In genomic region chr4:70160525-70161224, GRCm38 (mm10) we compare ENCODE assay signal across 25 mouse cellular contexts.
"Had no signal": no experiment of that assay in that cellular context is flagged by ENCODE, and none has a peak within 500 bp of the region (broad histone marks: within the 10 kb centered on the region; RNA-seq: fewer than 3 reads in every experiment).

No protein-coding gene starts in this region.

- H3K36me3 ChIP-seq: heart, embryonic 13.5 days; heart, embryonic 15.5 days; hindbrain, embryonic 10.5 days; hindbrain, embryonic 12.5 days; intestine, embryonic 15.5 days; limb, embryonic 10.5 days; limb, embryonic 12.5 days had no signal

- H3K27ac ChIP-seq: gastrocnemius, adult 2 months; heart, embryonic 13.5 days; heart, embryonic 15.5 days; hindbrain, embryonic 10.5 days; hindbrain, embryonic 12.5 days; hindbrain, embryonic 14.5 days; intestine, embryonic 15.5 days; layer of hippocampus, adult 2 months; left cerebral cortex, adult 2 months; limb, embryonic 10.5 days; limb, embryonic 12.5 days had no signal

- H3K27me3 ChIP-seq: heart, embryonic 13.5 days; heart, embryonic 15.5 days; hindbrain, embryonic 12.5 days; intestine, embryonic 15.5 days; limb, embryonic 12.5 days had no signal

- H3K4me2 ChIP-seq: heart, embryonic 11.5 days; heart, embryonic 13.5 days; heart, embryonic 15.5 days; hindbrain, embryonic 12.5 days; hindbrain, embryonic 14.5 days; intestine, embryonic 15.5 days; limb, embryonic 12.5 days had no signal

- ATAC-seq: forebrain, embryonic 16.5 days; hindbrain, embryonic 16.5 days; inflammation-experienced regulatory T-cells, adult 6 months; intestine, embryonic 15.5 days; intestine, postnatal 0 days had no signal

- H3K4me3 ChIP-seq: gastrocnemius, adult 2 months; heart, embryonic 13.5 days; heart, embryonic 15.5 days; hindbrain, embryonic 10.5 days; hindbrain, embryonic 12.5 days; intestine, embryonic 15.5 days; layer of hippocampus, adult 2 months; left cerebral cortex, adult 2 months; limb, embryonic 10.5 days; limb, embryonic 12.5 days had no signal

- H3K4me1 ChIP-seq: heart, embryonic 13.5 days; heart, embryonic 15.5 days; hindbrain, embryonic 10.5 days; hindbrain, embryonic 12.5 days; intestine, embryonic 15.5 days; limb, embryonic 10.5 days; limb, embryonic 12.5 days had no signal

- H3K9me3 ChIP-seq: heart, embryonic 13.5 days; heart, embryonic 15.5 days; hindbrain, embryonic 10.5 days; hindbrain, embryonic 12.5 days; intestine, embryonic 15.5 days; limb, embryonic 10.5 days; limb, embryonic 12.5 days had no signal

- DNase-seq: gastrocnemius, adult 2 months; gastrocnemius, postnatal 10 days; gastrocnemius, postnatal 25 days; heart, adult 18-20 months; heart, postnatal 4 days; kidney, adult 18-20 months; kidney, adult 8-10 months; kidney, postnatal 10 days; kidney, postnatal 25 days; kidney, postnatal 4 days had no signal

- H3K9ac ChIP-seq: heart, embryonic 13.5 days; heart, embryonic 15.5 days; hindbrain, embryonic 12.5 days; hindbrain, embryonic 14.5 days; intestine, embryonic 15.5 days; limb, embryonic 12.5 days had no signal
